Mouse (Mus musculus): Measurements from ENCODE around the gene Ankrd10. TPM values are rescaled to one million over a fixed set of nuclear protein-coding genes. Genes with fewer than 3 reads are reported as not detected.
"Not testable (repeated sequence)": the region's sequence is repeated elsewhere in the genome, so short reads cannot be mapped to it uniquely, and the experiment has no call there.

Ankrd10 gene
- polyA plus RNA-seq (2015; fragmentation: Nextera tagmentation; extraction: Ambion mirVana), result 80.2 and 82.4 TPM in 2 replicates

DNA sequence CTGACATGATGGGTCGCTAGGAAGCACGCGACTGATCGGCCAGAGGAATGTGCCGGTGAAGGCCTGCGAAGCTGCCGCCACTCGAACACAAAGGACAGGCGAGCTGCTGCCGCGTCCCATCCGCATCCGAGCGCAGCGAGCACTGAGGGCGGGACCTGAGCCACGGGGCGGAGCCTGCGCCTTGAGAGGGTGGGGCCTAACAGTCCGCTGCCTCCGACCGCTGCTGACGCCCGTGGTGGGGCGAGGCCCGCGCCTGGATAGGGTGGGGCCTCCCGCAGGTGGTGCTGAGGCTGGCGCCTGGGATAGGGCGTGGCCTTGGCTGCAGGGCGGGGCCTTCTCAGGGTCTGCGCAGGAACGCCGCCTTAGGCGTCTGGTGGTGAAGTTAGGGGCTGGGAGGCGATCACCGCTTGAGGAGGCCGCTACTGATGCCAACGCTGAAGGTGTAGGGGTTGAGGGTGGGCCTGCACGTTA is at the start of gene Ankrd10:
Gene Ankrd10 (minus strand): TSS at position 147 of the 471 bp plus-strand sequence.
- H3K9ac ChIP-seq, result peak within 1 kb of the TSS; percentile 93
- H3K36me3 ChIP-seq, result peaks cover 12% of the 10 kb centered on the region
- WGBS, result 0% methylated on average over 40 of the region's 40 CpGs
- H3K4me1 ChIP-seq, result peaks cover 30% of the 10 kb centered on the region
- H3K27me3 ChIP-seq, result no peaks in the 10 kb centered on the region
- H3K27ac ChIP-seq (replicated peaks), result peak within 1 kb of the TSS; percentile 99
- H3K4me2 ChIP-seq (replicated peaks), result peak within 1 kb of the TSS; percentile 87
- H3K4me3 ChIP-seq (replicated peaks), result peak within 1 kb of the TSS; percentile 99
- peak; percentile 95 for ATAC-seq (ENCODE audit: insufficient number of reproducible peaks, low FRiP score, low TSS enrichment, low read depth)
- no peaks in the 10 kb centered on the region for H3K9me3 ChIP-seq (replicated peaks)

DNA sequence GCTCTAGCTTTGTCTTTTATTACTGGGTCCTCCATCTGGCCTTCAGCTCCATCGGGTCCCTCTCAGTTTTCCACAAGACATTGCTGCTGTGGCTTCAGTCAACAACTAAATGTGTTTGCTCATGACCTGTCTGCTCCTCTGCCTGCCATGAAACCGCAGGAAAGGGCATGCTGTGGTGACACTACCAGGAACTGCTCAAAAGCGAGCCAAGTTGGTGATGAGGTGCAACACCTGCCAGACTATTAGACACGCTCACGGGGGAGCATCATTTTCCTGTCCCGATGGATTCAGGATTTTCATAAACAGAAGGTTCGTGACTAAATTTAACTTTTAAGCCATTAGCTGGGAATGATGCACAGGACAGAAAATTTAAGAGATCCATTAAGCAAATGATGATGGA is 49.0 kb upstream of the Ankrd10 start:
- Histone ChIP-seq H3K9ac (no peak overlapping the region), H3K27ac (replicated peaks) (no peak overlapping the region), H3K9me3 (replicated peaks) (no peaks in the 10 kb centered on the region), H3K4me3 (replicated peaks) (no peak overlapping the region), H3K4me1 (no peaks in the 10 kb centered on the region), H3K27me3 (no peaks in the 10 kb centered on the region), H3K36me3 (no peaks in the 10 kb centered on the region), H3K4me2 (replicated peaks) (no peak overlapping the region)
- 68% methylated on average over 7 of the region's 7 CpGs for WGBS
- ATAC-seq (ENCODE audit: insufficient number of reproducible peaks, low FRiP score, low TSS enrichment, low read depth), result no peak

DNA sequence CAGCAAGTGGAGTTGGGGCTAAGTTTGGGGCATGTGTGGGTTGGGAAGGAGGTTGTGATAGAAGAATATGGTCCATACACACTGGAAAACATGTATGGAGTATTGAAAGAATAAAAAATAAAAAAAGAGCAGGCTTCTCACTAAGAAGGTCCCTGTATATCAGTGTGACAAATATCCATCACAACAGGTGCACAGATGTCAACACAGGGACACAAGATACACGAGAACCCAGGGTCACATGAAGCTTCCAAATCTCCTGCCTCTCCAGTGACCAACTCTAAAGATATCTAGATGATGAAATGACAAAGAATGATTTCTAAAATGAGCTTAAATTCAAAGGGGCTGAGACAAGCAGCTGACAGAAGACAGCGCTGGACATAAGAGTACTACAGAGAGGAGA is 32.8 kb upstream of the Ankrd10 start:
- Histone ChIP-seq H3K27ac (replicated peaks) (no peak overlapping the region), H3K9ac (no peak overlapping the region), H3K4me2 (replicated peaks) (no peak overlapping the region), H3K36me3 (no peaks in the 10 kb centered on the region), H3K4me1 (no peaks in the 10 kb centered on the region), H3K9me3 (replicated peaks) (no peaks in the 10 kb centered on the region), H3K27me3 (no peaks in the 10 kb centered on the region), H3K4me3 (replicated peaks) (no peak overlapping the region)
- ATAC-seq (ENCODE audit: insufficient number of reproducible peaks, low FRiP score, low TSS enrichment, low read depth), result no peak
- WGBS, result 66% methylated on average over 2 of the region's 2 CpGs

DNA sequence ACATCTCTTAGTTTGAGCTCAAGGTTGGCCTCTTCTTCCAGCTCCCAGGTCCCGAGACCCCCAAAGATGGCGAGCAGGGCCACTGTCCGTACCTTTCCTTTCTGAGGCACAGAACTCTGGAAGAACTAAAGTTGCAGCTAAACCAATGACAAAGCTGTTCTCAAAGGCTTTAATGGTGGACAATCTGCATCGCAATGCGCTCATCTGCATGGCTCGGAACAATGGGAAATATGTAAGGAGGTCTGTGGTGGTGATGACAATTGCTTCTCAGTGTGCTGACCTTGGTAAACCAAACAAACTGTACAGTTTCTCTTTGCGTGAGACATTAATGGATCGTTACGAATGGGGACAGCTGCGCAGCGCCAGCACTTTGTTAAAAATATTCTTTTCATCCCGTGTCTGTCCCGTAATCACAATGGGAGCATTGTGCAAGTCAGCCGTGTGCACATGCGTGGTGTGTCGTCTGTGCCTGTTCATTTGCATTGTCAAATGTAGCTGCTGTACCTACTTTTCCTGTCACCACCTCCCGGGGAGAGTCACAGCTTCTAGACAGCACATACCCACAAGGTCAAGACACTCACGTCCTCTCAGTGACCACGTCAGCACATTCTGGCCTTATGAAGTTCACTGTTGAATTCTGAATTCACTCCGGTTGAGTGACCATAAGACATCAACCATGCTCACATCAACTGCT is 30.6 kb upstream of the Ankrd10 start:
- not testable (repeated sequence) for H3K36me3 ChIP-seq; H3K4me3 ChIP-seq (replicated peaks); H3K27ac ChIP-seq (replicated peaks); H3K4me1 ChIP-seq; H3K9me3 ChIP-seq (replicated peaks); H3K9ac ChIP-seq; ATAC-seq (ENCODE audit: insufficient number of reproducible peaks, low FRiP score, low TSS enrichment, low read depth); H3K4me2 ChIP-seq (replicated peaks); H3K27me3 ChIP-seq
- WGBS, result 87% methylated on average over 20 of the region's 20 CpGs

DNA sequence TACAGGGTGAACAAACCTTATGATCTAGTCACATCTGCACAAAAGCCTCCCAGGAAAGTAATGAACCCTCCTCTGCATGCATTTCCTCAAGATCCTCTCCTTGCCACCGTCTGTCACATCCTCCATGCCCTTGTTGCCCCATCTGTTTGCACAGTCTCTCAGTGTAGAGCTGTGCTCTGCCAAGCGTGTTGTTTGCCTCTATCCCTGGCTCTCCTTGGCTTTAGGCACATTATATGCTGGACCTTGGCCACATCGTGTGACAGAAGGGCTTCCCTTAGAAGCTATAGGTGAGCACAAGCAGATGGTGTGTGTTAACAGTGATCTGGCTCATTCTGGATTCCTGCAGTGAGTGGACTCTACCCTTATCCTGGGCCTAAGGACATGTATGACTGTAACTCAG is 26.4 kb upstream of the Ankrd10 start:
- Histone ChIP-seq H3K9ac (no peak overlapping the region), H3K4me1 (no peaks in the 10 kb centered on the region), H3K27me3 (no peaks in the 10 kb centered on the region), H3K4me3 (replicated peaks) (no peak overlapping the region), H3K27ac (replicated peaks) (no peak overlapping the region), H3K9me3 (replicated peaks) (no peaks in the 10 kb centered on the region), H3K4me2 (replicated peaks) (no peak overlapping the region), H3K36me3 (no peaks in the 10 kb centered on the region)
- no peak for ATAC-seq (ENCODE audit: insufficient number of reproducible peaks, low FRiP score, low TSS enrichment, low read depth)
- 73% methylated on average over 3 of the region's 3 CpGs for WGBS

DNA sequence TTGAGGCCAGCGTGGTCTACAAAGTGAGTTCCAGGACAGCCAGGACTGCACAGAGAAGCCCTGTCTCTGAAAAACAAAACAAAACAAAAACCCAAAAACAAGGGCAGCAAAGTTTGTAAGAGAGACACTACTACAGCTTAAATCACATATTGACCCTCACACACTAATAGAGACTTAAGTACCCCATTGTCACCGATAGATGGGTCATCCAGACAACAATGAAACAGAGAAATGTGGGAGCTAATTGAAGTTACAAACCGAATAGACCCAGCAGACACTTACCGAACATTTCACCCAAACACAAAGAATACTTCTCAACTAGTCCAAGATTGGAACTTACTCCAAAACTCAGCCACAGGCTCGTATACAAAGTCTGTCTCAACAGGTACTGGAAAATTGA is 14.5 kb upstream of the Ankrd10 start:
- Histone ChIP-seq H3K27ac (replicated peaks) (no peak overlapping the region), H3K36me3 (no peaks in the 10 kb centered on the region), H3K9ac (no peak overlapping the region), H3K4me3 (replicated peaks) (no peak overlapping the region), H3K4me2 (replicated peaks) (no peak overlapping the region), H3K9me3 (replicated peaks) (no peaks in the 10 kb centered on the region), H3K27me3 (no peaks in the 10 kb centered on the region), H3K4me1 (peaks cover 5% of the 10 kb centered on the region; the same call in 1 of the 2 replicates)
- no peak for ATAC-seq (ENCODE audit: insufficient number of reproducible peaks, low FRiP score, low TSS enrichment, low read depth)
- 85% methylated on average over 5 of the region's 5 CpGs for WGBS

DNA sequence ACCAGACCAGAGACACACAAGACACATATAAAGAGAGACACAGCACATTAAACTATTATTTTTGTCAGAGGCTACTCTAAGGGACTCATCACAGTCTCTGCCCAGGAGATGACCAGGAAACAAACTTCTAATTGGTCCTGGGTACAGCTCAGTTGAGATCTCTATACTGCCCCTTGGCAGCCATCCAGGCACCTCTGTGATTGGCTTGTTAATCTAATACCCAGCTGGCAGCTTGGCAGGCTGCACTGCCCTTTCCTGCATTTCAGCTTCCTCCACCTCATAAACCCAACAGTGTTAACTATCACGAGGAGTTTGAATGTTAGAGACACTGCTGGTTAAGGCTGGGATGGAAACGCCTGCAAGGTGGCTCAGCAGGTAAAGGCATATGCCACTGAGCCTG is 7.6 kb upstream of the Ankrd10 start:
- Histone ChIP-seq H3K27ac (replicated peaks) (no peak overlapping the region), H3K9me3 (replicated peaks) (peaks cover 4% of the 10 kb centered on the region; the same call in 1 of the 2 replicates), H3K36me3 (no peaks in the 10 kb centered on the region; the same call in 1 of the 2 replicates), H3K4me3 (replicated peaks) (no peak overlapping the region), H3K4me1 (peaks cover 5% of the 10 kb centered on the region; the same call in 1 of the 2 replicates), H3K4me2 (replicated peaks) (no peak overlapping the region), H3K27me3 (no peaks in the 10 kb centered on the region), H3K9ac (no peak overlapping the region)
- no peak for ATAC-seq (ENCODE audit: insufficient number of reproducible peaks, low FRiP score, low TSS enrichment, low read depth)
- WGBS, result 85% methylated on average over 2 of the region's 2 CpGs

DNA sequence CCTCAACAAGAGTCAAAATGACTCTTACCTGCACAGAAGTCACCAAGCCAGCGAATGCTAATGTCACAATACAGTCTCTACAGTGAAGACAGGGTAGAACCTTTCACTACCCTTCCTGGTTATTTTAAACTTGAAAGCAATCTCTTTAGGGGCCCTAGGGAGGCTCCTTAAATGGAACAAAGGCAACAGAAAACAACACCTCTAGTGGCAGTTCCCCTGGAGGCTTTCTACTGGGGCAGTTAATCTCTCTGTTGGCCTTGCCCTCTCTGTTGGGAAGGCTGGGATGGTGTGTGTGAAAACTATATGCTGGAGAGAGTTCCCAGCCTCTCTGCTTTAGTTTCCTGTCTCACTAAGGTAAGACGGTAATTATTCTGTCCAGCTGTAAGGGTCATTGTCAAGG is 5.0 kb upstream of the Ankrd10 start:
- ATAC-seq (ENCODE audit: insufficient number of reproducible peaks, low FRiP score, low TSS enrichment, low read depth), result no peak
- no peaks in the 10 kb centered on the region for H3K27me3 ChIP-seq
- WGBS, result 40% methylated on average over 2 of the region's 2 CpGs
- H3K27ac ChIP-seq (replicated peaks), result no peak overlapping the region
- peaks cover 11% of the 10 kb centered on the region; the same call in 1 of the 2 replicates for H3K4me1 ChIP-seq
- no peaks in the 10 kb centered on the region; the same call in 1 of the 2 replicates for H3K36me3 ChIP-seq
- H3K4me2 ChIP-seq (replicated peaks), result no peak overlapping the region
- peaks cover 4% of the 10 kb centered on the region; the same call in 1 of the 2 replicates for H3K9me3 ChIP-seq (replicated peaks)
- H3K4me3 ChIP-seq (replicated peaks), result no peak overlapping the region
- H3K9ac ChIP-seq, result no peak overlapping the region

DNA sequence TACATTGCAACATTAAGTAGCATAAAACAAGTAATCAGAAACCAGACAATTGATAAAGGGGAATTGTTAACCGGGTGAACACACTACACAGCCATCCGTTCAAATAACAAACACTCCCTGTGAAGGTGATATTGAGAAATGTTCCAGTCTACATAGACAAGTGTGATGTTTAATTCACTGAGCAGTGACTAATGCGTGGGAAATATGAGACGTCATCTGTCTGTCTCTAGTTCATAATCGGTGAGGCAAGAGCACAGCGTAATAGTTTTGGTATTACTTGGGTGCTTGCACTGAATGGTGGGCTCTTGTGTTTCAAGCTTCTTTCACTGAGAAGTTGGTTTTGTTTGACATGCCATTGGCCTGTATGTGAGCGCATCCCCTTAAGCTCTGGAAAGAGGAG is 2.0 kb upstream of the Ankrd10 start:
- Histone ChIP-seq H3K9me3 (replicated peaks) (peaks cover 4% of the 10 kb centered on the region; the same call in 1 of the 2 replicates), H3K27me3 (no peaks in the 10 kb centered on the region), H3K27ac (replicated peaks) (no peak overlapping the region), H3K4me1 (peaks cover 27% of the 10 kb centered on the region), H3K9ac (no peak overlapping the region), H3K4me3 (replicated peaks) (no peak overlapping the region), H3K4me2 (replicated peaks) (no peak overlapping the region), H3K36me3 (no peaks in the 10 kb centered on the region; the same call in 1 of the 2 replicates)
- no peak for ATAC-seq (ENCODE audit: insufficient number of reproducible peaks, low FRiP score, low TSS enrichment, low read depth)
- WGBS, result 84% methylated on average over 7 of the region's 7 CpGs

DNA sequence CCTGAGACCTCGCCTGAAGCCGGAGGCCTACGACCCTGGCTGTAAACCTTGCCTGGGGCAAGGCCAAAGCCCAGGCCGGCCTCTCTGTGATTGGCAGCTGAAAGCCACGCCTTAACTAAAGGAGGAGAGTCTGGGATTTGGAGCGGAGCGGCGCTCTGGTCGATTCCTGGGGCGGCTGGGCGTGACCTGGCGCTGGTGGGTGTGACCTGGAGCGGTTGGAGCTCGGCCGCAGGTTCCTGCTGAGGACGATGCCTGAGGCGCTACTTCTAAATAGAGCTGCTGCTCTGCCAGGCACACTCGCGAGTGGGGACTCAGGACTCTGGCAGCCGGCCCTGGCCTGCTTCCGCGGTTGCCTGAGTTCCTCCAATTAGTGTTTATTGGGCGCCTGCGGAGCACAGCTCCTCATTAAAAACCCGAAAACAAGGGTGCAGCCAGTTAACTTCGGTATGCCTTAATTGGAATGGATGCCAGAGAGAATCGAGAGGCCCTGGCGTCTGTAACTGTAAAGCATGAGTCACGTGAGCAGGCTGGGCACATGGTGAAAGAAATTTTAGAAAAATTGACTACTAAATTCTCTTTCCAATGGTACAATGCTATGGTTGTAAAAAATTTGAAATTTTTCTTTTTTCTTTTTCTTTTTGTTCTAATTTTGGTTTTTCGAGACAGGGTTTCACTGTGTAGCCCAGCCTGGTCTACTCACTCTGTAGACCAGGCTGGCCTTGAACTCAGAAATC is 934 bp upstream of the Ankrd10 start:
- peak overlapping the region; percentile 99 for H3K4me3 ChIP-seq (replicated peaks)
- peaks cover 30% of the 10 kb centered on the region for H3K4me1 ChIP-seq
- peak; percentile 68 for ATAC-seq (ENCODE audit: insufficient number of reproducible peaks, low FRiP score, low TSS enrichment, low read depth)
- H3K27ac ChIP-seq (replicated peaks), result peak overlapping the region; percentile 99
- no peaks in the 10 kb centered on the region for H3K27me3 ChIP-seq
- no peak overlapping the region for H3K9ac ChIP-seq
- WGBS, result 4% methylated on average over 30 of the region's 30 CpGs
- peak overlapping the region; percentile 87 for H3K4me2 ChIP-seq (replicated peaks)
- H3K36me3 ChIP-seq, result peaks cover 4% of the 10 kb centered on the region
- H3K9me3 ChIP-seq (replicated peaks), result peaks cover 4% of the 10 kb centered on the region; the same call in 1 of the 2 replicates

DNA sequence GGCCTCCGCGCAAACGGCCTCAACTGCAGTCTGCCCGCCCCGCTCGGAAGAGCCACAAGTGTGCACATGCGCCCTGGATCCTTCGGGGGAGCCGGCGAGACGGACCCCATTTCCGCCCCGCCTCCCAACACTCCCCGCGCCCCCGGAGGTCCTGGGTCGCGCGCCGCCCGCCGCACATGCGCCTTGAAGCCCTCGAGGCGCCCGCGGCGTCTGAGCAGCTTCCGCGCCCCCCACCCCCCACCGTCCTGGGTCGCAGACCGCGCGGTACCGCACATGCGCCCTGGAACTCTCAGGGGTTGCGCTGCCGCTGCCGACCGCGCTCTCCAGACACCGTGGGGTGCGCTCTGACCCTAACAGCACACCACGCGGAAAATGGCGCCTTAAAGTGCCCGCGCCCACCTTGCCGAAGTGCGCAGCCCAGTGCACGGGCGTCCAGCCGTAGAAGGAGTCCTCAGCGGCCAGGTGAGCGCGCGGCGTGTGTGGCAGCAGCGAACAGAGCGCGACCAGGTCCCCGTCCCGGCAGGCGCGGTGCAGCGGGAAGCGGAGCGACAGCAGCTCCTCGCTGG is 462 bp downstream of the Ankrd10 start:
- peaks cover 17% of the 10 kb centered on the region for H3K36me3 ChIP-seq
- H3K4me2 ChIP-seq (replicated peaks), result peak overlapping the region; percentile 87
- ATAC-seq (ENCODE audit: insufficient number of reproducible peaks, low FRiP score, low TSS enrichment, low read depth), result peak; percentile 85
- H3K4me1 ChIP-seq, result peaks cover 34% of the 10 kb centered on the region
- no peaks in the 10 kb centered on the region for H3K27me3 ChIP-seq
- H3K4me3 ChIP-seq (replicated peaks), result peak overlapping the region; percentile 99
- H3K9me3 ChIP-seq (replicated peaks), result no peaks in the 10 kb centered on the region
- H3K27ac ChIP-seq (replicated peaks), result peak overlapping the region; percentile 99
- under 1% methylated on average over 70 of the region's 70 CpGs for WGBS
- H3K9ac ChIP-seq, result peak overlapping the region; percentile 93

All from embryonic facial prominence, embryonic 15.5 days (tissue).